Mouse (Mus musculus) forebrain, embryonic 13.5 days (tissue): ENCODE measurements around the gene Mrvi1. TPM values are rescaled to one million over a fixed set of nuclear protein-coding genes. Genes with fewer than 3 reads are reported as not detected.

ENCODE experiments used
- ATAC-seq: fragments of 200-750 bp; cut with Nextera tagmentation; 2 replicates; pipeline ENCODE4 v1.8.0; 2017
- H3K27ac ChIP-seq: fragments of 300-500 bp; sonication (generic); 2 replicates; pipeline ENCODE4 v1.5.1; 2015; ENCODE audit warnings: inconsistent platforms, mild to moderate bottlenecking, moderate library complexity
- H3K27me3 ChIP-seq: fragments of 300-500 bp; sonication (generic); 2 replicates; pipeline ENCODE4 v1.6.1; 2015; ENCODE audit warnings: mild to moderate bottlenecking, inconsistent platforms
- H3K36me3 ChIP-seq: fragments of 300-500 bp; sonication (generic); 2 replicates; pipeline ENCODE4 v1.6.1; 2015; ENCODE audit warnings: mild to moderate bottlenecking, inconsistent platforms; ENCODE audit not compliant: poor library complexity, severe bottlenecking
- H3K4me1 ChIP-seq: fragments of 300-500 bp; sonication (generic); 2 replicates; pipeline ENCODE4 v1.6.1; 2015; ENCODE audit warnings: inconsistent platforms
- H3K4me2 ChIP-seq: fragments of 300-500 bp; sonication (generic); 2 replicates; pipeline ENCODE4 v1.6.1; 2015; ENCODE audit warnings: inconsistent platforms, mild to moderate bottlenecking, moderate library complexity
- H3K4me3 ChIP-seq: fragments of 300-500 bp; sonication (generic); 2 replicates; pipeline ENCODE4 v1.5.1; 2015; ENCODE audit warnings: mild to moderate bottlenecking, inconsistent platforms
- H3K9ac ChIP-seq: fragments of 300-500 bp; sonication (generic); 2 replicates; pipeline ENCODE4 v1.6.1; 2015; ENCODE audit warnings: mild to moderate bottlenecking, inconsistent platforms
- H3K9me3 ChIP-seq: fragments of 300-500 bp; sonication (generic); replicated peaks from 2 replicates; pipeline ENCODE4 v1.6.1; 2016; ENCODE audit warnings: inconsistent platforms
- WGBS: fragments of 180-500 bp; shearing (Covaris S2); methylation state at CpG from one replicate; pipeline ENCODE4 v1.1.7; 2015; 5-methylcytosine and 5-hydroxymethylcytosine counted together
- polyA plus RNA-seq: library from polyadenylated mRNA; unstranded; fragments of >200 nt; fragmentation: Nextera tagmentation; extraction: Ambion mirVana; gene quantifications from 2 replicates; pipeline ENCODE4 v1.2.1, GENCODE M21; 2015

Gene Mrvi1
- polyA plus RNA-seq, 1 experiment from 2014 or later, result 0.58 TPM

DNA sequence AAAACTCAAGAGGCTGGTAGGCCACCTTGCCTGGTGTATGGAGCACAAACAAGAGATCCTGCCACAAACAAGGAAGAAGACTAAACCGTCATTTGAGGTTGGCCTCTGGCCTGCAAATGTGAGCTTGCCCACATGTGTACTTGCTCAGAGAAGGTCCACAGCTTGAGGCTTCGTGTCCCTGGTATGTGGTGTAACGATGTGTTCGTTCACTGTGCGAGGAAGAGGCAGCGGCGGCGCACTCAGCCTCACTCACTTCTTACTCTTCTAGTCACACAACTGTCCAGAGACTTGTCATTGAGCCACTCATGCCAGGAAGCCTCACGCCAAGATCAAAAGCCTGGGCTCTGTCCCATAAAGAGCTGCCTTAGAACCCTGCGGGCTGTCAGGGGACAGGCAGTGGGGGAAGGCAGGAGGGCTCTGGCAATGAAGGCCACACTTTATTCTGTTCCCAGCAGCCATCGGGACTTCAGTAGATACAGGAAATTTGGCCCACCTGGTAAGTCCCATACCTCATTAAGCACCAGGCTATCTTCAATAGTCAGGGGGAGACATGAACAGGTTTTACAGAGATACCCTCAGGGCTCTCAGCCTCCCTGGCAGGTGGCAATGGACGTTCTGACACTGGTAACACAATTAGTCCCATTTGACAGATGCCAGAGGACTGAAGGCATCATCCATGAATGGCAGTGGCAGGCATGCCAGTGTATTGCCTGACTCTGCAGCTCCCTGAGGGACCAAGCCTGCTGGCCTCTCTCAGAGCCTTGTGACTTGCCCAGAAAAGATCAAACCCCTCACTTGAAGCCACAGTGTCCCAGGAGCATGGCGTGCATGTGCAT, 32.3 kb downstream of the Mrvi1 start:
- Histone ChIP-seq H3K36me3 (no peaks in the 10 kb centered on the region), H3K4me2 (no peak overlapping the region), H3K4me1 (no peaks in the 10 kb centered on the region), H3K9me3 (no peaks in the 10 kb centered on the region), H3K27me3 (no peaks in the 10 kb centered on the region), H3K27ac (no peak overlapping the region), H3K4me3 (no peak overlapping the region), H3K9ac (no peak overlapping the region)
- ATAC-seq, result no peak
- WGBS, result 81% methylated on average over 13 of the region's 13 CpGs

- H3K4me2 ChIP-seq, result no peak overlapping the region
- ATAC-seq, result no peak
- no peak overlapping the region for H3K27ac ChIP-seq
- H3K4me1 ChIP-seq, result no peaks in the 10 kb centered on the region
- H3K27me3 ChIP-seq, result no peaks in the 10 kb centered on the region
- no peaks in the 10 kb centered on the region for H3K36me3 ChIP-seq
- WGBS, result 91% methylated on average over 3 of the region's 3 CpGs
- H3K4me3 ChIP-seq, result no peak overlapping the region
- no peaks in the 10 kb centered on the region for H3K9me3 ChIP-seq
- no peak overlapping the region for H3K9ac ChIP-seq
These were observed 33.7 kb downstream of the Mrvi1 start for GRCm38 (mm10) chr7:110948579-110948978.

GRCm38 (mm10) chr7:110947616-110948015, 34.6 kb downstream of the Mrvi1 start:
- H3K27me3 ChIP-seq, result no peaks in the 10 kb centered on the region
- no peaks in the 10 kb centered on the region for H3K36me3 ChIP-seq
- WGBS, result 92% methylated on average over 6 of the region's 6 CpGs
- H3K4me3 ChIP-seq, result no peak overlapping the region
- H3K4me1 ChIP-seq, result no peaks in the 10 kb centered on the region
- no peak overlapping the region for H3K4me2 ChIP-seq
- ATAC-seq, result no peak
- H3K9ac ChIP-seq, result no peak overlapping the region
- H3K27ac ChIP-seq, result no peak overlapping the region
- H3K9me3 ChIP-seq, result no peaks in the 10 kb centered on the region

GRCm38 (mm10) chr7:110946731-110947130, 35.5 kb downstream of the Mrvi1 start:
- Histone ChIP-seq H3K36me3 (no peaks in the 10 kb centered on the region), H3K27me3 (no peaks in the 10 kb centered on the region), H3K4me2 (no peak overlapping the region), H3K9me3 (no peaks in the 10 kb centered on the region), H3K27ac (no peak overlapping the region), H3K9ac (no peak overlapping the region), H3K4me3 (no peak overlapping the region), H3K4me1 (no peaks in the 10 kb centered on the region; the same call in 1 of the 2 replicates)
- ATAC-seq, result no peak
- 74% methylated on average over 6 of the region's 6 CpGs for WGBS

GRCm38 (mm10) chr7:110944321-110944720, 37.9 kb downstream of the Mrvi1 start:
- Histone ChIP-seq H3K36me3 (no peaks in the 10 kb centered on the region), H3K4me2 (no peak overlapping the region), H3K9me3 (no peaks in the 10 kb centered on the region), H3K9ac (no peak overlapping the region), H3K27me3 (no peaks in the 10 kb centered on the region), H3K4me1 (no peaks in the 10 kb centered on the region; the same call in 1 of the 2 replicates), H3K27ac (no peak overlapping the region), H3K4me3 (no peak overlapping the region)
- WGBS, result 92% methylated on average over 5 of the region's 5 CpGs
- no peak for ATAC-seq

DNA sequence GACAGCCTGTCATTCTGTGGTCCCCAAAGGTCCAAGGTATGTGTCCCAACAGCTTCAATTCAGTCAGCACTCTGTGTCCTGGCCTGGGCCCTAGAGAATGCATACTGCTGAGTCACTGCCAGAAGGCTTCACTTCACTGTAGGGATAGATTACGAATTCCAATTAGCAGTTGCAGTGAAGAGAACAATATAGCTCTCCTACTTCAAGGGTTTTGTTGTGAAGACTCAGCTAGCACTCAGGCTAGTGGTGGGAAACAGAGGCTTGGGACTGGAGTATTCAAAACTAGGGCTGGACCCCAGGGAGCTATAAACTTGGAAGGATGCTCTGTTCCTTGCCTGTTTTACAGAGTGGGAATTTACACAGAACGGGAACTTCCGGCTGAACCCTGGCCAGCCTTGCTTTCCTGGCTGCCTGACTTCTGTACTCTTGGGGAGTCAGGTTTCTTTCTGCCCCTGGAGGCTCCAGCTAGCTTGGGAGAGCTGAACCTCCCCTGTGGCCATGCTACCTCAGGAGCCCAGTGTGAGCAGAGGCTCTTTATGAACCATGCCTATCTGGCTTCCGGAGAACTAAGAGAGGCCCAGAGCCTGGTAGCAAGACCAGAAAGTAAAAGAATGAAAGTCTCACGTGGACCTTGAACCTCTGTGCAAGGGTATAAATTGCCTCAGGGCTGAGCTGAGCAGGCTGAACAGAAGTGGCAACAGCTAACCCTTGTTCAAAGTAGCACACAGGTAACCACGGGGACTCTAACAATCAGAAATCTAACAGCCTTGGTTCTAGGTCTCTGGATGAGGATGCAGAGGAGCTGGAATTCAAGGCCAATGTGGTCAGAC, 40.3 kb downstream of the Mrvi1 start:
- Histone ChIP-seq H3K27ac (no peak overlapping the region), H3K4me3 (no peak overlapping the region), H3K4me2 (no peak overlapping the region), H3K27me3 (no peaks in the 10 kb centered on the region), H3K4me1 (no peaks in the 10 kb centered on the region; the same call in 1 of the 2 replicates), H3K9ac (no peak overlapping the region), H3K9me3 (no peaks in the 10 kb centered on the region), H3K36me3 (no peaks in the 10 kb centered on the region)
- ATAC-seq, result no peak
- 62% methylated on average over 6 of the region's 6 CpGs for WGBS

GRCm38 (mm10) chr7:110941116-110941521, 41.1 kb downstream of the Mrvi1 start:
- ATAC-seq, result no peak
- Histone ChIP-seq H3K27me3 (no peaks in the 10 kb centered on the region), H3K36me3 (no peaks in the 10 kb centered on the region), H3K4me1 (no peaks in the 10 kb centered on the region; the same call in 1 of the 2 replicates), H3K9me3 (no peaks in the 10 kb centered on the region), H3K4me3 (no peak overlapping the region), H3K27ac (no peak overlapping the region), H3K4me2 (no peak overlapping the region), H3K9ac (no peak overlapping the region)
- 89% methylated on average over 4 of the region's 4 CpGs for WGBS

DNA sequence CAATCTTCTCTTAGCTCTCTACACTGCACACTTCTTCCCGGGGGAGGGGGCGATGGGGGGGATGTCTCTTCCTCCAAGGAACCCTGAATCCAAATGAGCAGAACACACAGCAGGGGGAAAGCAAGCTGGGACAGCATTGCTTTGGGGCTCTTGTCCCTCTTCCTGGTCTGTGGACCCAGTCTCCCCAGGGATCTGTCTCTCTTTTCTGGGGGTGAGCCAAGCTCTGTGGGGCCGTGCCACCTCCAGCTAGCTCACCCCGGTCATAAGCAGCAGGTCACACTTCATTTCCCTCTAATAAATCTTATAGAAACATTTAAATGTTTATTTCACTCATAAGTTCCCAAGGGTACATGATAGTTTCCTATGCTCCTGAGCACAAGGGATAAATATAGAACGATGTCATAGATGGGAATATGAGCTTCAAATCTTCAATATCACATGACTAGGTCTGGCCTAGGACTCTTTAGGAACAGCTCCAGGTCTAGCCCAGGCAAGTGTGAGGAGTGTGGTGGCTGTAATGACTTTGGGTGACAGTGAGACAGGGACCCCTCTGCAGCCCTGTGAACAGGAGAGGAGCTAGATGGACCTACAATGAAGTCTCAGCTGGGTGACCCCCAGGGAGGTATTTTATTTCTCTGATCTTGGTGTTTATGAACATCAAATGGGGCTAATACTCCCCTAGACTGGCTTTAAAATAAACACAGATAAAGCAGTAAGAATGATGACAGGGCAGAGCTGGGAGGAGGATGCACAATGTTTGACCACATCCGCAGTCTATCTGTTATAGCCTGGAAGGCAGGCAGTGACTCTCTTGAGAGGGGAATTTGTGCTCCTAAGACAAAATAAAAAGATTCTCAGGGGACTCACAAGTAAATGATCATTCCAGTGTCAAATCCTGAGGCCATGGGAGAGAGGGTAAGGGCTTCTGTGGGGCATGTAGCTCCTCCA, 46.2 kb downstream of the Mrvi1 start:
- WGBS, result 82% methylated on average over 6 of the region's 6 CpGs
- no peak for ATAC-seq
- no peaks in the 10 kb centered on the region for H3K36me3 ChIP-seq

DNA sequence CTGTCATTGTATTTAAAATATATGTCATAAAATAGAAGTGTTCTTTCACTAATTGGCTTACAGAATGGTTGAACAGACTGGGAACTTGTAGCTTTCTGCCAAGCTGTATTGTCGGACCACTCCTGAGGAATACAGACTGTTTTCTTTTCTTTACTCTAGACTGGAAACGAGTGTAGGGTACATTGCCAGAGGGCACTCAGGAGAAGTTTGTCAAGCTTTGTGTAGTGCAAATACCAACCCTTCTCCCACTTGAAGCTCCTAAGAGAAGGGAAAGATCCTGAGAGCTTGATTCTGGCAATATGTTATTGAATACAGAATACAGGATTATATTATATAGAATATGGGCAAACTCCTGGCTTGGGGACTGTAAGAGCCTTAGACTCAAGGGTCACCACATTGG, 48.3 kb downstream of the Mrvi1 start:
- 66% methylated on average over 2 of the region's 2 CpGs for WGBS
- no peak overlapping the region for H3K27ac ChIP-seq

More for the DNA sequence above, 46.2 kb downstream of the Mrvi1 start:
- Histone ChIP-seq H3K27me3 (no peaks in the 10 kb centered on the region), H3K9me3 (no peaks in the 10 kb centered on the region), H3K9ac (no peak overlapping the region), H3K27ac (no peak overlapping the region), H3K4me3 (no peak overlapping the region), H3K4me2 (no peak overlapping the region), H3K4me1 (no peaks in the 10 kb centered on the region)

DNA sequence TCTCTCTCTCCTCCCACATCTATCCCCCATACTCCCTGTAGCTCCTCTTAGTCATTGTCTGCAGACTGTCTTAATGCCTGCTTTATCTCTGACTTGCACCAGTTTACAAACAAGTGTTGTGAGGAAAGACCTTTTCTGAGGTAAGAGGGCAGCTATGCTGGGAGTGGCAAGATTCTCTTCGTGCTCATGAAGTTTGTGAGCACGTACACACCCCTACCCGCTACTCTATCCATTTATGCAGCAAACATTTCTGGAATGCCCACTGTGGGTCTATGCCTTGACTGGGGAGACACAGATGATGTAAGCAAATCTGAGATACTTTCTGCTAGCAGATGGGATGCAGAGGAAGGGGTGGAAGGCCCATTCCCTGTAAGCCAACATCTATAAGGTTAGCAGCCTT, 48.9 kb downstream of the Mrvi1 start:
- no peaks in the 10 kb centered on the region for H3K9me3 ChIP-seq
- H3K27me3 ChIP-seq, result no peaks in the 10 kb centered on the region
- no peak overlapping the region for H3K4me3 ChIP-seq
- no peak for ATAC-seq
- H3K4me2 ChIP-seq, result no peak overlapping the region
- no peak overlapping the region for H3K27ac ChIP-seq
- H3K36me3 ChIP-seq, result no peaks in the 10 kb centered on the region
- H3K4me1 ChIP-seq, result no peaks in the 10 kb centered on the region
- 89% methylated on average over 3 of the region's 3 CpGs for WGBS
- no peak overlapping the region for H3K9ac ChIP-seq

More for the DNA sequence above, 48.3 kb downstream of the Mrvi1 start:
- no peak overlapping the region for H3K4me2 ChIP-seq
- H3K4me1 ChIP-seq, result no peaks in the 10 kb centered on the region
- no peaks in the 10 kb centered on the region for H3K36me3 ChIP-seq
- ATAC-seq, result no peak
- H3K9me3 ChIP-seq, result no peaks in the 10 kb centered on the region
- H3K4me3 ChIP-seq, result no peak overlapping the region
- H3K9ac ChIP-seq, result no peak overlapping the region
- H3K27me3 ChIP-seq, result no peaks in the 10 kb centered on the region

DNA sequence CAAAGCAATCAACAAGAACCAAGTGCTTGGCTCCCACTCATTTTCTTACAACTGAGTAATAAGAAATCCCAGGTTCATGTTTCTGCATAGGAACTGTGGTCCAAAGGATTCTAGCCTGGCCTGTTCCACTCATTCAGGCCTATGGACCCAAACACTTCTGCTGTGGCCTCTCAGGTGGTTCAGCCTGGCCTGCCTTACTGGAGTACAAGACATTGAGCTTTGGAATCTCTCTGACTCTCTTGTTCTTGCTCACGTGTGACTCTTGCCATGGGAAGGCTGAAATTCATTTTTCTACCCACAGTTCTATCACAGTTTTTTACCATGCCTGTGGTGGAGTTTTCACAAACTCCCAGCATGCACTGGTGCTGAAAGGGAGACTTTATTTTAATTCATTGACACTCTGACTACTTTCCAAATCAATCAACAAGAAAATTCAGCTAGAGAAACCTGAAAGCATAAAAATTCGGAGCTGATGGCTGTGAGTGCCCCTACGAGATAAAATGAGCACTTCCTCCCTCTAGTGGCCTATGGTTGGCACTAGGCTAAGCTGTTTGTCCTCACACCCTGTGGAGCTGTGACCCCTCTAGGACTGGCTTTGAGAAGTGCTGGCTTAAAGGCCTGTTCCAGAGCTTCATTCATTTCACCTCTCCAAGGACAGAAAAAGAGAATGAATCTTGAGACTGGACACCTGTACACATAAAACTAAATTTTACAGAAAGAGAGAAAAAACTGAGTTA, 52.0 kb downstream of the Mrvi1 start:
- H3K4me2 ChIP-seq, result no peak overlapping the region
- no peaks in the 10 kb centered on the region for H3K9me3 ChIP-seq
- no peak overlapping the region for H3K9ac ChIP-seq
- no peaks in the 10 kb centered on the region for H3K36me3 ChIP-seq
- no peaks in the 10 kb centered on the region for H3K4me1 ChIP-seq
- no peak overlapping the region for H3K4me3 ChIP-seq
- no peak for ATAC-seq
- H3K27me3 ChIP-seq, result no peaks in the 10 kb centered on the region
- 34% methylated on average over 3 of the region's 3 CpGs for WGBS
- H3K27ac ChIP-seq, result no peak overlapping the region
